Mouse (Mus musculus) heart, postnatal 0 days (tissue): ENCODE measurements around the gene Dcaf11. TPM values are rescaled to one million over a fixed set of nuclear protein-coding genes. Genes with fewer than 3 reads are reported as not detected.

Source experiments
- ATAC-seq: fragments of 200-750 bp; cut with Nextera tagmentation; 2 replicates; pipeline ENCODE4 v1.8.0; 2017; ENCODE audit warnings: low read depth, moderate number of reproducible peaks, moderate library complexity; ENCODE audit not compliant: insufficient read depth
- DNase-seq: peaks from one replicate; pipeline ENCODE4 v3.0.0-alpha.2; 2016; ENCODE audit warnings: low spot score
- H3K27ac ChIP-seq: fragments of 300-500 bp; sonication (generic); 2 replicates; pipeline ENCODE4 v1.5.1; 2014; ENCODE audit warnings: low read depth, mild to moderate bottlenecking
- H3K27me3 ChIP-seq: fragments of 300-500 bp; sonication (generic); 2 replicates; pipeline ENCODE4 v1.6.1; 2014; ENCODE audit warnings: low read length, mixed read lengths; ENCODE audit not compliant: control insufficient read depth, insufficient read depth
- H3K36me3 ChIP-seq: fragments of 300-500 bp; sonication (generic); replicated peaks from 2 replicates; pipeline ENCODE4 v1.6.1; 2014; ENCODE audit warnings: low read length, mixed read lengths; ENCODE audit not compliant: control insufficient read depth, insufficient read depth
- H3K4me1 ChIP-seq: fragments of 300-500 bp; sonication (generic); 2 replicates; pipeline ENCODE4 v1.6.1; 2014; ENCODE audit warnings: antibody characterized with exemption; ENCODE audit not compliant: control insufficient read depth, insufficient read depth
- H3K4me2 ChIP-seq: fragments of 300-500 bp; sonication (generic); 2 replicates; pipeline ENCODE4 v1.6.1; 2014; ENCODE audit warnings: low read depth, mild to moderate bottlenecking, low read length, moderate library complexity
- H3K4me3 ChIP-seq: fragments of 300-500 bp; sonication (generic); 2 replicates; pipeline ENCODE4 v1.5.1; 2014; ENCODE audit warnings: low read depth, low read length
- H3K9ac ChIP-seq: fragments of 300-500 bp; sonication (generic); replicated peaks from 2 replicates; pipeline ENCODE4 v1.6.1; 2014; ENCODE audit warnings: low read depth, low read length, mixed read lengths
- H3K9me3 ChIP-seq: fragments of 300-500 bp; sonication (generic); replicated peaks from 2 replicates; pipeline ENCODE4 v1.6.1; 2016; ENCODE audit warnings: low read length; ENCODE audit not compliant: control insufficient read depth
- CTCF ChIP-seq: IDR thresholded peaks from 2 replicates; pipeline ENCODE4 v1.5.1; 2016; ENCODE audit warnings: antibody characterized with exemption, control low read depth, low read depth
- EP300 ChIP-seq: IDR thresholded peaks from 2 replicates; pipeline ENCODE4 v1.6.1; 2016; ENCODE audit warnings: antibody characterized with exemption, low read depth
- WGBS: fragments of 180-500 bp; shearing (Covaris S2); extraction: QIAGEN DNeasy Blood & Tissue Kit; methylation state at CpG from one replicate; pipeline ENCODE4 v1.1.7; 2014; 5-methylcytosine and 5-hydroxymethylcytosine counted together
- polyA plus RNA-seq: library from polyadenylated mRNA; unstranded; fragments of >200 nt; fragmentation: Nextera tagmentation; extraction: Ambion mirVana; gene quantifications from 2 replicates; pipeline ENCODE4 v1.2.1, GENCODE M21; 2015
- total RNA-seq: library from RNA; depleted of rRNA; stranded (reverse); fragments of >200 nt; gene quantifications from 2 replicates; pipeline ENCODE4 v1.2.3, GENCODE M21; 2014; ENCODE audit warnings: low replicate concordance

The Dcaf11 gene
- total and polyA plus RNA-seq, 2 experiments from 2014 or later: 74.4 to 81.6 TPM

DNA sequence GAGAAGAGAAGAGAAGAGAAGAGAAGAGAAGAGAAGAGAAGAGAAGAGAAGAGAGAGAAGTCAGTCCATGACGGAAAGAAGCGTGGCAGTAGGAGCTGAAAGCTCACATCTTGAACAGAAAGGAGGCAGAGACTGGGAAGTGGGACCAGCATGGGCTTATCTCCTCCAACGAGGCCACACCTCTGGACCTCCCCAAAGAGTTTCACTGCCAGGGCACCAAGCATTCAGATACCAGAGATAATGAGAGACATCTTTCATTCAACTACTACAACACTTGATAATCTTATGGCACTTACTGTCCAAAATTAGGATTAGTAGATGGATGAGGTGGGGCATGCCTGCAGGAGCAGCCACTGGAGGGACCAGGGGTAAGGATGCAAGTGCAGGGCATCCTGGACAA is 4.0 kb upstream of the Dcaf11 start:
- TF ChIP-seq EP300 (no peak), CTCF (no peak)
- no peak overlapping the region for H3K27ac ChIP-seq
- ATAC-seq: no peak
- H3K9me3 ChIP-seq: no peaks in the 10 kb centered on the region
- no peak overlapping the region for H3K9ac ChIP-seq
- no peaks in the 10 kb centered on the region for H3K36me3 ChIP-seq
- H3K4me1 ChIP-seq: no peaks in the 10 kb centered on the region
- H3K4me2 ChIP-seq: no peak overlapping the region
- no peak overlapping the region for H3K4me3 ChIP-seq
- no peak for DNase-seq
- WGBS: 61% methylated on average over 3 of the region's 3 CpGs
- H3K27me3 ChIP-seq: no peaks in the 10 kb centered on the region

DNA sequence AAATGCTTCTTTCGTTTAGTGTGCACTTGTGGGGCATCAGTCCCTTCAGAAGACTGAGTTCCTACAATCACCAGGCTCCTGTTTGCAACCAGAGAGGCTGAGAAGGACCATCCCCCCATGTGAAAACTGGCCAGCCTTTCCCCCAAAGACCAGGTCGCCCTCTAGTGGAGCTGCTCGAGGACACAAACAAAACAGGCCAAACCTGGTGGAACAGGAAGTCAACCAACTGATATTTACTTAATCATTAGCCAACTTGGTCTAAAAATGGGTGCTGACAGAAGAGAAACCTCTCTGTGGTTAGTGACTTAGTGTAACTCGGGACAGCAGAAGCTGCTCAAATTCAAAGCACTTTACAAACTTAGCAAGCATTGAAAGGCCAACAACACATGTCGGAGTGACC is 2.8 kb upstream of the Dcaf11 start:
- TF ChIP-seq CTCF (peak; percentile 90), EP300 (peak; percentile 33; the same call in 1 of the 2 replicates)
- 22% methylated on average over 5 of the region's 5 CpGs for WGBS
- ATAC-seq: no peak

DNA sequence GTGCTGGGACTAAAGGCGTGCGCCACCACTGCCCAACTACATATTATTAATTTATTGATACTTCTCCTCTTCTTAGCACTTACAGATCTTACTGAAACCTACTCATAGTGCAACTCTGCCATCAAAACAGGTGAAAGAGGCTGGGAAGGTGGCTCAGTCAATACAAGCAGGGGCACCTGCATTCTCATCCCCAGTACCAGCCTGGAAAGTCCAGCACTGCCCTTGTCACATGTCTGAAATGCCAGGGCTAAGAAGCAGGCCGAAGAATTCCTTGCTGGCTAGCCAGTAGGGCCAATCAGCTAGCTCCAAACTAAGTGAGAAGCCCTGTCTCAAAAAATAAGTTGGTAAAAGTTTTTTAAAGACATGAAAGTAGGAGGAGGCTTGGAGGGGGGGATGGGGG is 2.2 kb upstream of the Dcaf11 start:
- Histone ChIP-seq H3K4me1 (peaks cover 6% of the 10 kb centered on the region), H3K4me3 (no peak overlapping the region), H3K27ac (0 out of 2 replicates have a peak overlapping the region, but pooled peaks have one; percentile 17), H3K36me3 (peaks cover 4% of the 10 kb centered on the region; the same call in 1 of the 2 replicates), H3K4me2 (no peak overlapping the region), H3K27me3 (no peaks in the 10 kb centered on the region), H3K9me3 (no peaks in the 10 kb centered on the region), H3K9ac (no peak overlapping the region)
- 83% methylated on average over 3 of the region's 3 CpGs for WGBS
- TF ChIP-seq EP300 (no peak), CTCF (no peak)
- ATAC-seq (no peak), DNase-seq (no peak)

More for the DNA sequence above, 2.8 kb upstream of the Dcaf11 start:
- Histone ChIP-seq H3K4me1 (peaks cover 6% of the 10 kb centered on the region), H3K27ac (0 out of 2 replicates have a peak overlapping the region, but pooled peaks have one; percentile 17), H3K9me3 (no peaks in the 10 kb centered on the region), H3K9ac (no peak overlapping the region), H3K36me3 (no peaks in the 10 kb centered on the region), H3K4me2 (no peak overlapping the region), H3K4me3 (no peak overlapping the region), H3K27me3 (no peaks in the 10 kb centered on the region)
- DNase-seq: peak; percentile 80

DNA sequence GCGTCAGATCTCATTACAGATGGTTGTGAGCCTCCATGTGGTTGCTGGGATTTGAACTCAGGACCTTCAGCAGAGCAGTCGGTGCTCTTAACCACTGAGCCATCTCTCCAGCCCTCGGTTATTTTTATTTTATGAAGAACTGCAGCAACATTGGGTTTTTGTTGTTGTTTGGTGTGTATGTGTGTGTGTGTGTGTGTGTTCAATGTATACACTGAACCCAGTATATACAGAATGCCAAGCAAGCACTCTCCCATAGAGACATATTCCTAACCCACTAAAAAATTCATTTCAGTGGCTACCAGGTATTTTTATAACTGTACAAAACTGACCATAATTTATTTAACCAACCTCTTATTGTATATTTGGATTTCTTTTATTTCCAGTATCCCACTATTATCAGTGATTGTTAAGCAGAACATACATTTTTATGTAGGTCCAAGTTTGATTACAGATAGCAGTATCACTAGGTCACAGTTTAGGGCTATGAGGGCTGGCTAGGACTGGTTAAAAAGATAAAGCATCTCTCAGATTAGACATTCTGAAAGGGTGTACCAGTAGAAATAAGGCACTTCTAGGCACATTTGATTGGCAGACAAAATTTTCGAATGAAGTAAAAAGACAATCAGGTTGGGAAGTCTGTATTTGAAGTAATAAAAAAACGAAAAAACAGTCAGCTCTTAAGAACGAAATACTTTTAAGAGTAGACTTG is 912 bp upstream of the Dcaf11 start:
- peak overlapping the region; percentile 77 for H3K4me3 ChIP-seq
- no peaks in the 10 kb centered on the region for H3K27me3 ChIP-seq
- TF ChIP-seq CTCF (no peak), EP300 (no peak)
- H3K9ac ChIP-seq: no peak overlapping the region
- DNase-seq: no peak
- peak overlapping the region; percentile 99 for H3K27ac ChIP-seq
- ATAC-seq: no peak
- no peaks in the 10 kb centered on the region for H3K9me3 ChIP-seq
- H3K36me3 ChIP-seq: peaks cover 17% of the 10 kb centered on the region
- peaks cover 6% of the 10 kb centered on the region for H3K4me1 ChIP-seq
- 54% methylated on average over 6 of the region's 6 CpGs for WGBS
- peak overlapping the region; percentile 77; the same call in 1 of the 2 replicates for H3K4me2 ChIP-seq

DNA sequence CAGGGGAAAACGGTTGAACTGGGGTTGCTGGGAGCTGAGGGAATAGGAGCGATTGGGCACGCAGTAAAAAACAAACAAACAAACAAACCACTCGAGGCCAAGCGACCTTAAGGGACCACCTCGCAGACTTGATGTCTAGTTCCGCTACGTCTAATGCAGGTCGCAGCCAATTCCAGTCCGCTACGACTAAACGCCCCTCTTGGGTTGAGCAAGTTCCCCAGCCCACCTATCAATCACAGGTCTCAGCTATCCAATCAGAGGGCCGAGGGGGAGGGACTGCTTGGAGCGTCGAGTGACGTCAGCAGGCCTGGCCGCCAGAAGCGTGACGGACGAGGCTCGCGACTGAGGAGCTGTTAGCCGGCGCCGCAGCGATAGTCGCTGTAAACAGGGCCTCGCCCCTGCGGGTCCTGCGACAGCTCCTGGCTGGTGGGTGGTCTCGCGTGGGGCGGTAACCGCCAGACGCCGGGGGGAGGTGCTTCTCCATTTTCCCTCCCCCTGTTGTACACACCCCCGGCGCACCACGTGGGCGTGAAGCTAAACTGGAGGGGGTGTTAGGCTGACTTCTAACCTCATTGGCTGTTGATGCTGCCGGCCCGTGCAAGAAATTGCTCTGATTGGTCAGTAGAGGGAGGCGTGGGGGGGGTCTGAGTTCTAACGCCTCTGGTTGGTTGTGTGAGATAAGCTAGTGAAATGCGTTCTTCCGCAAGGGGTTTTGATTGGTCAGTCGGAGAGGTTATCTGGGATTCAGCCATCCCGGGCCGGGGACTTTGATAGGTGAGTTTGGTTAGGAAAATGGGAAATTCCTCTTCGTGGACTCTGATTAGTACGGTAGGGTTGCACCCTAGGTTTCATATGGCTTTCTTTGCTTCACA is 632 bp downstream of the Dcaf11 start, which contains the start of gene A730061H03Rik:
Gene A730061H03Rik (minus strand): TSS at position 205 of the 872 bp plus-strand sequence.
- Histone ChIP-seq H3K27me3 (no peaks in the 10 kb centered on the region), H3K36me3 (peaks cover 31% of the 10 kb centered on the region), H3K27ac (peak within 1 kb of the TSS; percentile 99), H3K4me2 (peak within 1 kb of the TSS; percentile 77), H3K9ac (peak within 1 kb of the TSS; percentile 82), H3K4me1 (peaks cover 6% of the 10 kb centered on the region), H3K9me3 (no peaks in the 10 kb centered on the region), H3K4me3 (peak within 1 kb of the TSS; percentile 77)
- peak; percentile 92 for ATAC-seq
- peak; percentile 92 for TF ChIP-seq EP300
- TF ChIP-seq CTCF: no peak
- peak; percentile 99 for DNase-seq
- WGBS: under 1% methylated on average over 51 of the region's 51 CpGs
